Mouse (Mus musculus): ENCODE measurements around the gene Rita1. TPM values are rescaled to one million over a fixed set of nuclear protein-coding genes. Genes with fewer than 3 reads are reported as not detected.

Rita1 gene
- polyA plus RNA-seq, 1 experiment from 2014 or later = 16.5 TPM

DNA sequence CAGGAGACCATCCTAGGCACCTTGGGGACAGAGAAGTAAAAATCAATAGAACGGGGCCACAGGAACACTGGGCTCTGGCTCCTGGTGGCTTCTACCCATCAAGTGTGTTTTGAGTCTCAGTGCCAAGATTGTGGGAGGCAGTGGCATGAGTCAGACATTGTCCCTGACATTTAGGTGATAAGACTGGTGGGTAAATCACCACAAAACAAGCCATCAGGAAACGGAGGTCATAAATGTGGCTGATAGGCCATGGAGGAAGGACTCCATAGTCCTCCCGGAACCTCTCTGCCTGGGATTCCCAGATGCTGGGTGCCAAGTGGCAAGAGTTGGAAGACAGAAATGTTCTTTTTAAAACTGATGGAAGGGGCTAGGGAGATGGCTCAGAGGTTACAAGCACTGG lies 31.8 kb upstream of the Rita1 start:
- WGBS = 91% methylated on average over 3 of the region's 3 CpGs
- Histone ChIP-seq H3K4me1 (peaks cover 10% of the 10 kb centered on the region), H3K27me3 (ENCODE audit: poor library complexity, severe bottlenecking) (peaks cover 35% of the 10 kb centered on the region), H3K27ac (no peak overlapping the region), H3K9me3 (no peaks in the 10 kb centered on the region), H3K4me3 (no peak overlapping the region), H3K36me3 (replicated peaks) (no peaks in the 10 kb centered on the region)
- DNase-seq (ENCODE audit: extremely low spot score, low spot score) = no peak

- no peaks in the 10 kb centered on the region for H3K36me3 ChIP-seq (replicated peaks)
- peaks cover 28% of the 10 kb centered on the region for H3K27me3 ChIP-seq (ENCODE audit: poor library complexity, severe bottlenecking)
- H3K4me3 ChIP-seq = no peak overlapping the region
- H3K9me3 ChIP-seq = no peaks in the 10 kb centered on the region
- WGBS = 81% methylated on average over 14 of the region's 14 CpGs
- no peak for DNase-seq (ENCODE audit: extremely low spot score, low spot score)
- H3K27ac ChIP-seq = no peak overlapping the region
- H3K4me1 ChIP-seq = peaks cover 3% of the 10 kb centered on the region
Measured at GRCm38 (mm10) chr5:120643365-120644085, 31.1 kb upstream of the Rita1 start.

GRCm38 (mm10) chr5:120640094-120640493 lies 27.7 kb upstream of the Rita1 start:
- no peak overlapping the region for H3K4me3 ChIP-seq
- no peaks in the 10 kb centered on the region for H3K4me1 ChIP-seq
- no peaks in the 10 kb centered on the region; the same call in 1 of the 2 replicates for H3K27me3 ChIP-seq (ENCODE audit: poor library complexity, severe bottlenecking)
- H3K27ac ChIP-seq = no peak overlapping the region
- H3K36me3 ChIP-seq (replicated peaks) = no peaks in the 10 kb centered on the region
- DNase-seq (ENCODE audit: extremely low spot score, low spot score) = no peak
- no peaks in the 10 kb centered on the region for H3K9me3 ChIP-seq
- 92% methylated on average over 7 of the region's 7 CpGs for WGBS

GRCm38 (mm10) chr5:120635633-120636032 lies 23.2 kb upstream of the Rita1 start:
- Histone ChIP-seq H3K4me1 (peaks cover 8% of the 10 kb centered on the region), H3K27ac (no peak overlapping the region), H3K36me3 (replicated peaks) (no peaks in the 10 kb centered on the region), H3K9me3 (peaks cover 11% of the 10 kb centered on the region), H3K27me3 (ENCODE audit: poor library complexity, severe bottlenecking) (peaks cover 20% of the 10 kb centered on the region), H3K4me3 (no peak overlapping the region)
- 89% methylated on average over 5 of the region's 5 CpGs for WGBS
- no peak for DNase-seq (ENCODE audit: extremely low spot score, low spot score)

GRCm38 (mm10) chr5:120634860-120635259 lies 22.5 kb upstream of the Rita1 start:
- Histone ChIP-seq H3K27me3 (ENCODE audit: poor library complexity, severe bottlenecking) (peaks cover 28% of the 10 kb centered on the region), H3K4me3 (no peak overlapping the region), H3K36me3 (replicated peaks) (no peaks in the 10 kb centered on the region), H3K4me1 (peaks cover 8% of the 10 kb centered on the region), H3K9me3 (peaks cover 11% of the 10 kb centered on the region), H3K27ac (no peak overlapping the region)
- 53% methylated on average over 5 of the region's 5 CpGs for WGBS
- no peak for DNase-seq (ENCODE audit: extremely low spot score, low spot score)

DNA sequence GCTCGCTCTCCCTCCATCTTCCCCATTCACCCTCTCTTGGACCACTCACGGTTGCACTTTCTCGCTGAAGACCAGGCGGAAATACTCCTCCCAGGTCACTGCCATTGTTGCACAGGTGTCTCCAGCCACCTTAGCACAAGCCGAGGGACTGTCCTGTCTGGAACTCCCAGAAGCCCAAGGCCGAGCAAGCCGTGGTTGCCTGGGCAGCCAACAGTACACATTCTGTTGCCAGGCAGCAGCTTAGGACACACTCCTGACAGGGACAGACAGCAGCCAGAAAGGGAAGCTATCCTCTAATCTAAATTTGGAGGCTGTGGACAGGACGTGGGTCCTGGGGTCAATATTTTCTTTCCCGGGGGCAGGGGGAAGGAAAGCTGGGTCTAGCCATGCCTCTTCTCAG lies 21.7 kb upstream of the Rita1 start, which contains the start of gene Cfap73:
Gene Cfap73, minus strand, starts transcription at position 105 of the 400 bp plus-strand sequence.
- Histone ChIP-seq H3K9me3 (peaks cover 11% of the 10 kb centered on the region), H3K4me1 (peaks cover 8% of the 10 kb centered on the region), H3K27ac (no peak within 1 kb of the TSS), H3K36me3 (replicated peaks) (no peaks in the 10 kb centered on the region), H3K4me3 (no peak within 1 kb of the TSS), H3K27me3 (ENCODE audit: poor library complexity, severe bottlenecking) (peaks cover 33% of the 10 kb centered on the region)
- 76% methylated on average over 9 of the region's 9 CpGs for WGBS
- no peak for DNase-seq (ENCODE audit: extremely low spot score, low spot score)

GRCm38 (mm10) chr5:120631892-120632291 lies 19.5 kb upstream of the Rita1 start:
- no peak overlapping the region for H3K4me3 ChIP-seq
- H3K27ac ChIP-seq = no peak overlapping the region
- peaks cover 33% of the 10 kb centered on the region for H3K27me3 ChIP-seq (ENCODE audit: poor library complexity, severe bottlenecking)
- WGBS = 90% methylated on average over 5 of the region's 5 CpGs
- DNase-seq (ENCODE audit: extremely low spot score, low spot score) = no peak
- H3K4me1 ChIP-seq = peaks cover 10% of the 10 kb centered on the region
- H3K9me3 ChIP-seq = peaks cover 11% of the 10 kb centered on the region
- peaks cover 21% of the 10 kb centered on the region for H3K36me3 ChIP-seq (replicated peaks)

- 10% methylated on average over 29 of the region's 29 CpGs for WGBS
- Histone ChIP-seq H3K27me3 (ENCODE audit: poor library complexity, severe bottlenecking) (peaks cover 33% of the 10 kb centered on the region), H3K4me3 (peak overlapping the region; percentile 37)
Measured at GRCm38 (mm10) chr5:120631128-120631527, 18.7 kb upstream of the Rita1 start.

DNA sequence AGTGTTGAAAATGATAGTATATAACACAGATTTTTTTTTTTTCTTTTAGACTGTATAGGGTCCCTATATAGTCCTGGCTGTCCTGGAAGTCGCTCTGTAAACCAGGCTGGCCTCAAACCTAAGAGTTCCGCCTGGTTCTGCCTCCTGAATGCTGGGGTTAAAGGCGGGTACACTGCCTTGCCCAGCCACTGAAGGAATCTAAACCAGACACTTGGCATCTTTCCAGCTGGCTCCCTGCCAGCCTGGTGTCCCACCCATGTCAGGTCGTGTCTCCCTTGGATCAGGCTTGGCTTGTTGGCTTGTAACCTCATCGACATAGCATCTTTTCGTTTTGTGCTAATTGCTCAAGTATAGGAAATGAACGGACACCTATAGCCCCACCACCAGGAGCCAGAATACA lies 16.2 kb upstream of the Rita1 start:
- WGBS = 89% methylated on average over 7 of the region's 7 CpGs
- Histone ChIP-seq H3K27ac (no peak overlapping the region), H3K9me3 (peaks cover 11% of the 10 kb centered on the region), H3K4me3 (no peak overlapping the region), H3K27me3 (ENCODE audit: poor library complexity, severe bottlenecking) (peaks cover 33% of the 10 kb centered on the region), H3K4me1 (peaks cover 19% of the 10 kb centered on the region), H3K36me3 (replicated peaks) (peaks cover 54% of the 10 kb centered on the region)
- no peak for DNase-seq (ENCODE audit: extremely low spot score, low spot score)

More at GRCm38 (mm10) chr5:120631128-120631527, 18.7 kb upstream of the Rita1 start:
- Histone ChIP-seq H3K4me1 (peaks cover 16% of the 10 kb centered on the region), H3K27ac (no peak overlapping the region), H3K9me3 (peaks cover 11% of the 10 kb centered on the region), H3K36me3 (replicated peaks) (peaks cover 29% of the 10 kb centered on the region)
- no peak for DNase-seq (ENCODE audit: extremely low spot score, low spot score)

GRCm38 (mm10) chr5:120627515-120628300 lies 15.3 kb upstream of the Rita1 start:
- Histone ChIP-seq H3K4me3 (no peak overlapping the region), H3K9me3 (peaks cover 11% of the 10 kb centered on the region), H3K36me3 (replicated peaks) (peaks cover 63% of the 10 kb centered on the region), H3K27ac (no peak overlapping the region), H3K27me3 (ENCODE audit: poor library complexity, severe bottlenecking) (peaks cover 33% of the 10 kb centered on the region), H3K4me1 (peaks cover 19% of the 10 kb centered on the region)
- no peak for DNase-seq (ENCODE audit: extremely low spot score, low spot score)
- WGBS = 91% methylated on average over 15 of the region's 15 CpGs

DNA sequence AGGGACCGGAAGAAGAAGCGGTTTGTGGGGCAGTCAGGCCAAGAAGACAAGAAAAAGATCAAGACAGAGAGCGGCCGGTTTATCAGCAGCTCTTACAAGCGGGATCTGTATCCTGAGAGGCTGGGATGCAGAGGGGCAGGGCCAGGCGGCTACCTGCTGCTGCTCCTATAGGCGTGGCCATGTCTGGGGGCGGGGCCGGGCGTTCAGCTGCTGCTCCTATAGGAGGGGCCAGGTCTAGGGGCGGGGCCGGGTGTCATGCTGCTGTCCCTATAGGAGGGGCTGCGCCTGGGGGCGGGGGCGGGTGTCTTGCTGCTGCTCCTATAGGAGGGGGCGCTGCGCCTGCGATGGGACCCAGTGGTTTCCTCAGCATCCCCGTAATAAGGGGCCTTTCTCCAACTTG lies 14.0 kb upstream of the Rita1 start:
- WGBS = 24% methylated on average over 19 of the region's 19 CpGs
- no peaks in the 10 kb centered on the region; the same call in 1 of the 2 replicates for H3K9me3 ChIP-seq
- H3K4me1 ChIP-seq = peaks cover 18% of the 10 kb centered on the region
- H3K4me3 ChIP-seq = no peak overlapping the region
- no peak overlapping the region for H3K27ac ChIP-seq
- H3K36me3 ChIP-seq (replicated peaks) = peaks cover 76% of the 10 kb centered on the region
- H3K27me3 ChIP-seq (ENCODE audit: poor library complexity, severe bottlenecking) = peaks cover 20% of the 10 kb centered on the region
- DNase-seq (ENCODE audit: extremely low spot score, low spot score) = peak; percentile 75

- Histone ChIP-seq H3K27me3 (ENCODE audit: poor library complexity, severe bottlenecking) (peaks cover under 1% of the 10 kb centered on the region), H3K4me1 (peaks cover 13% of the 10 kb centered on the region), H3K9me3 (no peaks in the 10 kb centered on the region), H3K27ac (no peak overlapping the region), H3K36me3 (replicated peaks) (peaks cover 96% of the 10 kb centered on the region), H3K4me3 (no peak overlapping the region)
- WGBS = 96% methylated on average over 10 of the region's 10 CpGs
- no peak for DNase-seq (ENCODE audit: extremely low spot score, low spot score)
Measured at GRCm38 (mm10) chr5:120624427-120624826, 12.0 kb upstream of the Rita1 start.

Data from forebrain, embryonic 10.5 days (tissue).